Mouse (Mus musculus) MEL (cell line): ENCODE measurements around the gene Hoxd10.

Experiments
- BHLHE40 ChIP-seq: IDR thresholded peaks from 2 replicates; pipeline ENCODE4 v1.6.1; 2012; ENCODE audit warnings: low read depth, mild to moderate bottlenecking, inconsistent platforms, low read length, improper control_type of control experiment, borderline replicate concordance
- CTCF ChIP-seq, 3 experiments: IDR thresholded peaks in 2 of 3; conservative IDR thresholded peaks in 1 of 3; 2 replicates each; pipeline ENCODE4 v1.5.1; 2011 to 2012; ENCODE audit warnings: low read length in 3 of 3, low read depth in 2 of 3, mild to moderate bottlenecking in 2 of 3, improper control_type of control experiment in 1 of 3, inconsistent platforms in 1 of 3, mixed read lengths in 1 of 3, moderate library complexity in 1 of 3; ENCODE audit not compliant: control insufficient read depth in 1 of 3, insufficient read depth in 1 of 3, poor library complexity in 1 of 3, severe bottlenecking in 1 of 3
- EP300 ChIP-seq, 2 experiments: IDR thresholded peaks; 2 replicates each; pipeline ENCODE4 v1.6.1; 2011; ENCODE audit warnings: improper control_type of control experiment in 2 of 2, low read length in 2 of 2, low read depth in 1 of 2, mild to moderate bottlenecking in 1 of 2
- ETS1 ChIP-seq: IDR thresholded peaks from 2 replicates; pipeline ENCODE4 v1.6.1; 2012; ENCODE audit warnings: low read depth, mild to moderate bottlenecking, inconsistent platforms, low read length, improper control_type of control experiment, moderate library complexity
- GABPA ChIP-seq: IDR thresholded peaks from 2 replicates; pipeline ENCODE4 v1.6.1; 2012; ENCODE audit warnings: low read depth, mild to moderate bottlenecking, inconsistent platforms, low read length, improper control_type of control experiment, moderate library complexity
- MAFK ChIP-seq: IDR thresholded peaks from 2 replicates; pipeline ENCODE4 v1.6.1; 2011; ENCODE audit warnings: low read depth, mild to moderate bottlenecking, low read length, improper control_type of control experiment, borderline replicate concordance
- MAZ ChIP-seq: IDR thresholded peaks from 2 replicates; pipeline ENCODE4 v1.6.1; 2012; ENCODE audit warnings: low read depth, mild to moderate bottlenecking, inconsistent platforms, low read length, improper control_type of control experiment
- MYC ChIP-seq: IDR thresholded peaks from 2 replicates; pipeline ENCODE4 v1.6.1; 2011; ENCODE audit warnings: low read depth, mild to moderate bottlenecking, low read length, improper control_type of control experiment, moderate library complexity
- TBP ChIP-seq: IDR thresholded peaks from 2 replicates; pipeline ENCODE4 v1.8.0; 2011; ENCODE audit warnings: low read depth, low read length, improper control_type of control experiment
- USF1 ChIP-seq: IDR thresholded peaks from 2 replicates; pipeline ENCODE4 v1.6.1; 2014; ENCODE audit warnings: low read depth, mild to moderate bottlenecking, inconsistent platforms, low read length, improper control_type of control experiment, moderate library complexity
- ZMIZ1 ChIP-seq: IDR thresholded peaks from 2 replicates; pipeline ENCODE4 v1.6.1; 2012; ENCODE audit warnings: low read depth, mild to moderate bottlenecking, inconsistent platforms, low read length, improper control_type of control experiment, moderate library complexity
- ZNF384 ChIP-seq: IDR thresholded peaks from 2 replicates; pipeline ENCODE4 v1.6.1; 2012; ENCODE audit warnings: low read depth, mild to moderate bottlenecking, inconsistent platforms, low read length, improper control_type of control experiment

DNA sequence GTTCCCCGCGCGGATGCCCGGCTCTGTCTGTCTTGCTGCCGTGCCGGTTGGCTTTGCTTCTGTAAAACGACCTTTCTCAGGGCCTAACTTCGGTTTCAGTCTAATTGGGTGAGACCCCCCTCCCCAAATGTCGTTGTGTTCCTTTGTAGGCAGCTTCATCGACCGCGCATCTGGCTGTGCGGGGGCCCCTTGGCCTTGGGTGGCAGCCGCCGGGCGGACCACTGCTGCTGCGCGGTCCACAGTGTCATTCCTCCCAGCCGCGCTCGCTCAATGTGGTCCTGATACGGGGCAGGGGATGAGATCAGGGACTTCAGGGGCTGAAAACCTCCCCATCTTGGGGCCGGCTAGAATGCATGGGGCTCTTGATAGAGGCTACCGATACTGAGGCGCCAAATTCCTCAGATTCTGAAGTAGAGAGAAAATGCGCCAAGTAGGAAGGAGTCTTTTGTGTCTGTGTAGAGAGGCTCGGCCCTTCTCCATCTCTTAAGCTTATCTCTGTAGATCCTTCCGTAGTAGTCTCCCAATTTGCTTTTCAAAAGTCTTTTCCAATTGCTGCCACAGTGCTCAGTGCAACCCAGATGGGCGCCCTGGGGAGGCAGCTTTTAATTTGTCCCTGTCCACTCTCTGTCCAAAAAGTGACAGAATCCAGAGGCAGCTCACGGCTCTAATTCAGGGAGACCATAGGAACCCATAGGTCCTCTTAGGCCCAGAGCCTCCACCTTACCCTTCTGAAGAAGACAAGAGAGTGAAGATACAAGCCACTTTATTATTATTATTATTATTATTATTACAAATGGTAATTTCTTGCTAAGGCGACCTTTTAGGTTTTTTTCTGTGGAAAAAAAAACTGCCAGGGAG lies 3.8 kb upstream of the Hoxd10 start:
- no peak for TF ChIP-seq CTCF (IDR thresholded peaks at IDR 0.05 in 2 of 3, conservative IDR thresholded peaks at IDR 0.05 in 1 of 3; ENCODE audit: control insufficient read depth in 1 of 3, insufficient read depth in 1 of 3, low read depth in 2 of 3, low read length in 3 of 3, poor library complexity in 1 of 3, severe bottlenecking in 1 of 3)
- TF ChIP-seq TBP, result no peak
- no peak for TF ChIP-seq EP300 (IDR thresholded peaks at IDR 0.05; ENCODE audit: low read depth in 1 of 2, low read length in 2 of 2)
- no peak for TF ChIP-seq BHLHE40
- no peak for TF ChIP-seq MYC
- TF ChIP-seq GABPA, result no peak
- TF ChIP-seq MAFK, result no peak
- no peak for TF ChIP-seq USF1
- TF ChIP-seq ZNF384, result no peak
- no peak for TF ChIP-seq ZMIZ1
- no peak for TF ChIP-seq ETS1
- no peak for TF ChIP-seq MAZ
